Mouse (Mus musculus) urinary bladder, postnatal 25 days (tissue): ENCODE results near the gene Pde6h.
A peak's percentile ranks its signal among the peaks of the same experiment; 100 is the strongest.
"Not testable (repeated sequence)": the region's sequence is repeated elsewhere in the genome, so short reads cannot be mapped to it uniquely, and the experiment has no call there.

Source experiments
- DNase-seq: peaks from one replicate; pipeline ENCODE4 v3.0.0; 2022; ENCODE audit warnings: low spot score

Pde6h gene

DNA sequence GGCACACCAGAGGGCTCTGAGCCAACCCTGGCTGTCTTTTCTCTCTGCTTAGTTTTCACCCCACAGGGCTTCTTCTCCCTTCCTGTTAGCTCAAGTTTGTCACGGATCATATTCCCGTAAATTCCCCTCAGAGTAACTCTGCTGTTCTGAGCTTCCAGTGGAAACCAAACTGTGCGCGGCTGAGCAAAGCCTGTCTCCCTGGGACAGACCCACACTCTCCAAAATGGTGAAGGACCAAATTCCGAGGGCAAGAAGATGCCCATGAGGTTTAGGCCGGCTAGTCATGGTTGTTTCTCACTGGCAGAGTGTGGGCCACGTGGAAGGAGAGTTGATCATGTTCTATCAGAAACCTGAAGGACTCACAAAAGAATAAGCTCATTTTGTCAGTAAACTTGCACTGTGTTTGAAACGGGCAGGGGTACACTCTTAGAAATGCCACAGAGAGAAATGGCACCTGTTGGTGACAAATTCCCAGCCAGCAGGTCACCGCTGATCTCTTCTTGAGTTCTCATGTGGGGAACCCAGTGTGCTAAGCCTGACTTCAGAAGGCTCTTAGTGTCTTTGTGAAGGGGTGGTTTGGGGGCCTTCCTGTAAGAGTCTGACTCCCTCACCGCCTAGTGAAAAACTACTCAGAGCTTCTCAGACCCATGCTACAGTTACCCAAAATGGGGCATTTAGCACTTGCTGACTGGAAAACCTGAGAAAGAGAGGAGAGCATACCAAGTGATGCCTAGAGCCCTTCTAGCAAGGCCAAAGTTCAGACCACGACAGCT lies 16.7 kb downstream of the Pde6h start:
- no peak for DNase-seq

DNA sequence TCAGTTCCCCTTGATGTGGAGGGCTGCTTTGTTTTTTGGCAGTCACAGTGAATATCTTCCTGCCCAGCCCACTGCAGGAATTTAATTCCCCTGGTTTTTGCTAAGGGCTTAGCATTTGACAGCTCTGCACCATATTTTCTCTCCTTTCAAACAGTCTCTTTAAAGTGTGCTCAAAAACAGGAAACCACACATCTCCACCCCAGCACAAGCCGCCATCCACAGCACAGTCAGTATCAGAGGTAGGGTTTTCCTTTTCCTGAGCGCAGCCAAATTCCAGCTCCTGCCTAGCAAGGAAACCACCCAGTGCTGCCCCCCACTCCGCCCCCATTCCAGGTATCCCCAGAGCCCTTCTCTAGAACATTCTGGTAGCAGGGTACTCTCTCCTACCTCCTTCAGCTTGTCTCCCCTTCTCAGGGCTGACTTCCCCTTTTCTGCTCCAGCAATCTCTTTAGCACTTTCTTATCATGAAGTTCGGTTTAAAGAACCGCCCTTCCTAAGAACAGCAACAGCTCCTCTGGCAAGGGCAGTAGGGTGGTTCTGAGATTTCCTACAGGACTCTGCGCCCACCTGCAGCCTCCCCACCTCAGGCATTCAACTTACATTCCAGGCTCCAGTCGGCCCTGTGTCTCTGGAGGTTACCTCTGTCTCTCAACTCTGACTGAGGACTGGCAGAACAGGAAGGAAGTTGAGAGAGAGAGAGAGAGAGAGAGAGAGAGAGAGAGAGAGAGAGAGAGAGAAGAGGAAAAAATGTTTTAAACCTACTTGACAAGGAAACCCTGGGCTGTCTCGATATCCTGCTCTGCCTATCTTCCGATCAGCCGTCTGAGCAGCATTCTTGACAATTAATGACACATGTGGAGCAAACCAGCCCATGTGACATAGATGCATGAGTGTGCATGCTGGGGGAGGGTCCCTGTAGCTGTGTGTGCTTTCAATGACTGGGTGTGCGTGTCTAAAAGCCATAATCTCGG lies 17.7 kb downstream of the Pde6h start, which contains the start of gene Arhgdib:
Gene Arhgdib (minus strand): TSS at position 849 of the 971 bp plus-strand sequence.
- DNase-seq = peak; percentile 27

DNA sequence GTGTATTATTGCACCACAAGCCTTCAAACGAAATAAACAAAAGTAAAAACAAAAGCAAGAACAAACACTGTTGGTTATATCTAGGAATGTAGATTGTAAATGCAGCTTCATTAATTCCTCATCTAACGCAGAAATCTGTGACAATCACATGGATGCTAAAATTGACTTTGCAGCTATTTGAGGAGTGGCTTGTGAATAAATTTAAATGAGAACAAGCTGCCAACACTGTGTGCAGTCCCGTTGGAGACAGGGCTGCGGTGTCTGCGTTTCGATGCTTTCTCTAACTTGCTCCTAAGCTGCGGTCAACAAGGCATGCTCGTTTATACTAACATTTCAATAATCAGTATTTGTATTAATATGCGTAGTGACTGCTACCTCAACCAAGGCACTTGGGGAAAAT lies 18.6 kb downstream of the Pde6h start:
- DNase-seq = no peak

DNA sequence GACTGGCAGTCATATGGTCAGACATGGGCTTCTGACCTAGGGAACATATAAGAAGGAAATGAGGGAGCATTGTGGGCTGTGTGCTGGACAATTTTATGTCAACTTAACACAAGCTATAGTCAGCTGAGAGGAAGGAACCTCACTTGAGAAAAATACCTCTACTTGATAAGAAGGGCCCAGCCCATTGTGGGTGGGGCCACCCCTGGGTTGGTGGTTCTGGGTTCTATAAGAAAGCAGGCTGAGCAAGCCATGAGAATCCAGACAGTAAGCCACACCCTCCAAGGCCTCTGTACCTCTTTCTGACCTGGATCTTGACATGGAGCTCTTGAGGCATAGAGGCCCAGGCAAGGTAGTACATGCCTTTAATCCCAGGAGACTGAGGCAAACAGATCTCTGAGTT lies 19.8 kb downstream of the Pde6h start:
- DNase-seq = no peak

DNA sequence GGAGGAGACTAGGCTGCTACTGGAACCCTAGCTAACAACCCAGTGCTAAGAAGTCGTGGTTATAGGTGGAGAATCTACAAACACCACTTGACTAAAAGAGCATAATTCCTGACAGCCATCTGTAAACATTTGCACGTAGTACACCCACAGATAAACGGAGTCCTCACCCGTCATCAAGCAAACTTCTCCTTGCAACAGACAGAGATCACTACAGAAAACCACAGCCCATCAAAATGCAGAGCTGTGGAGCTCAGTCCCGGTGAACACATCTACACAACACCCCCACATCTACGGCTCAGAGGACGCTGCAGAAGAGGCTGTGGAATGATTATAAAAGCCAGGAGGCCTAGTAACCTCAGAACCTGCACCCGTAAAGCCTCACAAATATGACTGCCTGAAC lies 20.9 kb downstream of the Pde6h start:
- no peak for DNase-seq

DNA sequence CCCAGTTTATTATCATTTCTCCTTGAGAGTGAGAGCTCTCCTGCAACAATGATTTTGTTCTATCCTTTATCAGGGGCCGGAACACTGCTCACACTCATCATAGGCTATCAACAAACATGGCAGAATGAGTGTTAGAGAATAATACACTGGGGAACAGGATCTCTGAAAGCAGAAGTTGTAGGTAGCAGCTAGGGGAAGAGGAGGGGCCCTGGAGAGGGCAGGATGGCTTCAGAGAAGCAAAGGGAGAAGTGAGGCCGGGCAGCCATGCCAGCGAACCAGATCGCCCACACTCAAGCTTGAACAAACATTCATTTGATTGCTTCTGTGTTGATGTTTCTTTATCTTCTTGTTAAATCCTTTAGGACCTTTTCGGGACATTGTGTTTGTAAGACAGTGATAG lies 22.6 kb downstream of the Pde6h start:
- no peak for DNase-seq

DNA sequence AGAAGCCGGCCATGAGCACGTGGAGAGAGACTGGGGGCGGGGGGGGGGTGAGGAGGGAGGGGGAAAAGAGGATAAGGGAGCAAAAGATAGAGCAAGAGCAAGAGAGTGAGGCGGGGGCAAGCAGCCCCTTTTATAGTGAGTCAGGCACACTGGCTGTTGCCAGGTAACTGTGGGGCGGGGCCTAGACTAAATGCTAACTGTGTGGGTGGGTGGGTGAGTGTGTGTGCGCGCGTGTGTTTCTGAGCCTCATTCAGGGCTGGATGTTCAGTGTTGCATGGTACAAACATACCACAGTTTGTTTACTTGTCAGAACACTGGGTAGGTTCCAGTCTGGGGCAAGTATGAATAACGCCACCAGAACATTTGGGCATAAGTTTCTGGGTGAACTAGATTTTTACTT lies 23.3 kb downstream of the Pde6h start:
- DNase-seq = no peak

DNA sequence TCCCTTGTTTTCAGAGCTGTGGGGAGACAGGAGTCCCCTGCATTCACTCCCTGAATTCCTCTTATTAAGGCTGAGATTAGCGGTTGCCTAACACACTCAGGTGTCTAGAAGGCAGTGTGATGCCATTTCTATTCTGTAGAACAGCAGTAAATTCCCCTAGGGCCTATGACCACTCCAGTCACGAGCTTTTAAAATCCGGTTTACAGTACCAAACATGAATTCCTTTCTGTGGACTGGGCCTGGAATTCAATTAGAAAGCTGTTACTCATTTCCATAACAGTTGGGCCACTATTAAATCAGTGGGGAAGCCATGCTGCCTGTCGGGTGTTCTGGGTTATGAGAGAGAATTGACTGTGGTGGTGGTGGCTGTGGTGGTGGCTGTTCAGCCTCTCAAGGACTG lies 24.1 kb downstream of the Pde6h start:
- DNase-seq = no peak

DNA sequence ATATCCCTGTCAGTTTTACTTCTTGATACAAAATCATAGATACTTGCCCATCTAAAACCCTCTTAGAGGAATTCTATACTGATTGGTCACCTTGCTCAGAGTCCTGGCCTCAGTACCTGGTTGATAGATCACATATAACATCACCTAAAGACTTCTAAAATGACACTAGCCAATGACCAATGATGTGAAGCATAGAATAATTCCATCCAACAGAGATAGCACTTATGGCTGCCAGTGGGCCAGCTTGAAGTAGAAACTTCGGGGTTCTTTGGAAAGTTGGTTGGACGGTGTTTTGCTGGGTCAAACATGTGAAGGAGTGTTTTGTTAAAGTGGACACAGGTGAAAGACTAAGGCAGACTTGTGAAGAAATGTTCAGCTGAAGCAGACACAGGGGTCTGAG lies 26.5 kb downstream of the Pde6h start:
- no peak for DNase-seq

DNA sequence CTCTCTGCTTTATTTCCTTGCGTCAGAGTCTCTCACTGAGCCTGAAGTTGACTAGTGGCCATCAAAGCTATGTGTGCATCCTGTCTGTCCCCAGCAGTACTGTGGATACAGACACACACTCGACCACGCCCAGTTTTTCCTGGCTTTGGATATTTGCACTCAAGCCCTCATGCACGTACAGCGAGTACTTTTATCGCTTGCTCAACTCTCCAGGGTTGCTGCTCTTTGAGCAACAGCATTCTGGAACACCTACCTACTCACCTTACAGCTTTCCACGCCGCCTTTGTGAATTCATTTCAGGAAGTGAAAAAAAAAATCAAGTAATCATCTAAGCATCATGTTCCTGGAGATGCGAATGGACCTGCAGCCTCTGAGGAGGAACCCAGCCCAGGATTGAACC lies 29.3 kb downstream of the Pde6h start:
- DNase-seq = no peak

DNA sequence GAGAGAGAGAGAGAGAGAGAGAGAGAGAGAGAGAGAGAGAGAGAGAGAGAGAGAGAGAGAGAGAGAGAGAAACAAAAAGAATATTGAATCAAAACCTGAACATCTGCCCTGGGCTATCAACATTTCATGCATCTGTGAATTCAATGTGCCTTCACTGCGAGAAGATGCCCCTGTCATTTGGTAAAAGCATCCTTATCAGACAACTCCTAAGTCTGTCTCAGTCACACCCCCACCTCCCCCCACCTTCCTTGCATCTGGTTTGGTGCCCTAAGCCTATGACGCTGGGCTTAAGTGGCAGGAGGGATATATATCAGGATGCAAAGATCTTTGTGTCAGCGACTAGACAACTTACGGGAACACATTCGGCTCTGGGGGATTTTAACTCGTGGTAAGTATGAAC lies 30.6 kb downstream of the Pde6h start:
- no peak for DNase-seq

DNA sequence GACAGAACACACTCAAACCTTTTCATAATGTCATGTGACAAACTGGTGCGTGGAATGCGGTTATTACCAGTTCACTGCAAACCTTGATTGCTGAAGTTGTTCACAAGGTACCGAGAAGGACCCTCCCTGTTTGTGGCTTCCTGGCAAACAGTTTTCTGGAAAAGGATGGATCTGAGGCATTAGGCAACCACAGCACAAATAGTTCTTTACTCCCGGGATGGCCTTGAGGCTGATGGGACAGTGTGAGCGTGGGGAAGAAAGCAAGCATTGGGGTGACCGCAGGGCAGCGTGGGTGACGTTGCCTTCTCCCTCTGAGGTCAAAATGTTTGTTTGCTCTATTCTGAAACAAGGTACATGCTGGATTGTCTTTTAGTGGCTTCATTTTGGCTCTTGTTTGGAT lies 31.1 kb downstream of the Pde6h start:
- no peak for DNase-seq

DNA sequence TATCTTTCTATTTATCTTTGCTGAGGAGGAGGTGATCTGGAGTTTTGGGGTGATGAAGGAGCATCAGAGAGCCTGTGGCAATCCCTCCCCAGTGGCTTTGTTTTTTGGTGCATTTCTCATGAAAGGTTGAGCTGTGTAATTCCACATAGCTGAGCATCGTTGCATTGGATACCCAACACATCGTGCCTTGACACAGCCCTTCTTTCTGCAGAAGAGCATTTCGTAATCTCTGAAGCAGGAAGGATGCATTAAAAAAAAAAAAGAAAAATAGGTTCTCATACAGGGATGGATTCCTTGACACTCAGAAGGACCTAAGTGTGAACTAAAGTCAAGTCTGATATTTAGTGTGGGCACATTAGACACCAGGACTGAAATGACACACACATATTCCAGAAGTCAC lies 31.6 kb downstream of the Pde6h start:
- no peak for DNase-seq

DNA sequence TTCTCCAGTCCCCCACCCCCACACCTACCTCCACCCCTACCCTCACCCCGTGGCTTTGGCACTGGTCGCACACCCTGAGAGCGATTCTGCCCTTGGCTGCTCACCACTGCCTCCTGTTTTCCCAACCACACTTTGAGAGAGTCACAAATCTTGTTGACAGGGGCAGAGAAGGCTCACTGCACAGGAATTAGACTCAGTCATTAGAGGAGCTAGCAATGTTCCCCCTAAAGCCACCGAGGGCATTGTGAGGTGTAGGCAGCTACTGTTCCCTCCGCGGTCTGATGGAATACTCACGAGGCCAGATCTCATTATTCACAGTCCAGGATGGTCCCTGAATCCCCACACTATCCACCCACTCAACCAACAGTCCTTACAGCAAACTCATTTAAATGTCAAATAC lies 33.4 kb downstream of the Pde6h start:
- DNase-seq = no peak

DNA sequence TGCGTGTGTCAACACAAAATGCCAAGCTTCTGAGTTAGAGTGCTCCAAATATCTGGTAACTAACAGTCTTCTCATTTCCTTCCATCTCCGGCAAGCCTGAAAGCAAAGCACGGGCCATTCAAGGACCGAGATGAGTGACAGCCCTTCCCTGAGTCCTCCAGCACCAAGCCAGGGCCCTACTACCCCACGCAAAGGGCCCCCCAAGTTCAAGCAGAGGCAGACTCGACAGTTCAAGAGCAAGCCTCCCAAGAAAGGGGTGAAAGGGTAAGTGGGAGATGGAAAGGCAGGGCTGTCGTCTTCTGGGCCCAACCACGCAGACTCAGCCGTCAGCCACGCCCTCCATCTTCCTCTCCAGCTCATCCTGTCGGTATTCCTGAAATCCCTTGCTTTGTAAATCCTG lies 35.5 kb downstream of the Pde6h start:
- DNase-seq = no peak

DNA sequence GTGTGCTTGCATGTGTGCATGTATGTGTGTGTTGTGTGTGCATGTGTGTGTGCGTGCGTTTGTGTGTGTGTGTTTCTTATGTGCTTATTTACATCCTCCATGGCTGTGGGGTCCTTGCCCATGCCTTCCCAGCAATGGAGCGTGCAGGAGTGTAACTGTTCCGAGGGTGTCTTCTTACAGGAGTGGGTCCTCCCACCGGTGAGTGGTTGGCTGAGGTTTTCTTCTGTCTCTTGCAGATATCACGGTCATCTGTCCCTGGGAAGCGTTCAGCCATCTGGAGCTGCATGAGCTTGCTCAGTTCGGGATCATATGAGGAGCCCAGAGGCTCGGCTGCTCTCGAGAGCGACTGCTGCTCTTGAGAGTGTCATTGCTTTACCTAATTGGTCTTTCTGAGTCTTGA lies 39.3 kb downstream of the Pde6h start:
- no peak for DNase-seq

DNA sequence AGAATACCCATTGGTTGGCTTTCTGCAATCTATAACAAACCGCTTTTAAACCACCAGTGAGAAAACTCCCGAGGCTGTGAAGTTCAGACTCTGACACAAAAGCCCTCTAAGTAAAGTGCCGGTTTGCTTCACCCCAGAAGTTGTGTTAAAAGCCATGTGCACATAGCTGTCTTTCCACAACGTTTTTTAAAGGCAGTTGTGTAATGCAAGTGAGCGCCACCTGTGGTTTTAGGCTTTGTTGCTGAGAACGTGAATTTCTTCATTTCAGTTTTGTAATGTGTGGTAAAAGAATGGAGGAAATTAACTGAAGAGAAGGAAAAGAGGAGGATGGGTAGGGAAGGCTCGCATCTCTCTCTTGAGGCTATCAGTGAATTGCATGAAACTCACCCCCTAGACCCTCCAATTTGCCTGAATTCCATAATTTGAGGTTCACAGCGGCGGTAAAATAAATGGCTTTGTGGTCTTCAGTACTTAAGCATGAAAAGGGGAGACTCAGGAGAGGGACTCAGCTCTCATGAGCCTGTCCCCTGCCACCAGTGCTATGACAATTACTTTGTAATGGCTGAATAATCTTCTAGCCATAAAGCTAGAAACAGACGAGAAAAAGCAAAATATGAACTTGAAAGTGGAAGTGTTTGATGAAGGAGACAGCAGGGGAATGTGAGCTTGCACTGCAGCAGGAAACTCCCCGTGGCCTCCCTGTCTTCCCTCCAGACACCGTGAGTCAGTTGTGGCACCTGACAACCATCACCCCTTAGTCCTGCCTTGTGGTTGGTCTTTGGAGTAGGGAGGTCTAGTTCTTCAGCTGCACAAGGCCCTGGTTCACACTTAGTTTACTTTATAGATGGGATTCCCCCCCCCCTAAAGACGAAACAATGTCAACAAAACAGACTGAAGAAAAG lies 41.2 kb downstream of the Pde6h start:
- no peak for DNase-seq

DNA sequence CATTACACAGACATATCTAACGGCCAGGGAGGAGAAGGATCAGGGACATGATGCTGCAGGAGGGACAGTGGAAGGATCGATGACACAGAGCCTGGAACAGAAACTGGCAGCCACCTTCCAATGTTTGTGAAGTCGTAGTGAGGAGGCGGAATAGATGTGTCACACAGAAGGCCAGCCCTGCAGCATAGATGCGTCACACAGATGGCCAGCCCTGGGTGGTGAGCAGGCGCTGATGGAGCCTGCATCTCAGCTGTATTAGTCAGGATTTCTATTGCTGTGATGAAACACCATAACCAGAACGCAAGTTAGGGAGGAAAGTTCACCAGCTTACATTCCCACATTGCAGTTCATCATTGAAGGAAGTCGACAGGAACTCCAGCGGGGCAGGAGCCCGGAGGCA lies 42.3 kb downstream of the Pde6h start:
- no peak for DNase-seq

DNA sequence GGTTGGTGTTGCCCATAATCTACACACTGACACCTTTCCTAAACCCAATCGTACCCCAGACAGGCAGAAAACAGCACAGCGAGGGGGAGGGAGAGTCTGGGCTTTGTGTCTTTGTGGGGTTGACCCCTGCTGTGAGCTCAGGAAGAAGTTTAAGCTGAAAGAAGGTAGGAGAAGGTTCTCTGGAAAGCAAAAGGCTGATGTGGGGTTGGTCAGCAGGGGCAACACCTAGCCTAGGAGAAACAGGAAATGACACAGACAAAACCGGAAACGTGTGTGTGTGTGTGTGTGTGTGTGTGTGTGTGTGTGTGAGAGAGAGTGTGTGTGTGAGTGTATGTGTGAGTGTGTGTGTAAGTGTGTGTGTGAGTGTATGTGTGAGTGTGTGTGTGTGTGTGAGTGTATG lies 43.8 kb downstream of the Pde6h start:
- no peak for DNase-seq

DNA sequence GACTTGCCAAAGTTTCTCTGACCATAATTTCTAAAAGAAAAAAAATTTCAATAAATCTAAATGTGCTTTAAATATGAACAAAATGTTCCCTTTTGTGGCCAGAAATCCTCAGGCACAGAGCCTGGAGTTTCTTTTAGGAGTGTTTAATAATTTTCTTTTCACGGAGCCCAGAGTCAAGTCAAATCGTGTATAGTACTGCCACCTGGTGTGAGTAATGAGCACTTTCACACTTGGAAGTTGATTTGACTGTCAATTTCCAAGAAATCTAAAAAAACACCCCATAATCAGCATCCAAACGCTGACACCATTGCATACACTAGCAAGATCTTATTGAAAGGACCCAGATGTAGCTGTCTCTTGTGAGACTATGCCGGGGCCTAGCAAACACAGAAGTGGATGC lies 45.2 kb downstream of the Pde6h start:
- DNase-seq = not testable (repeated sequence)

DNA sequence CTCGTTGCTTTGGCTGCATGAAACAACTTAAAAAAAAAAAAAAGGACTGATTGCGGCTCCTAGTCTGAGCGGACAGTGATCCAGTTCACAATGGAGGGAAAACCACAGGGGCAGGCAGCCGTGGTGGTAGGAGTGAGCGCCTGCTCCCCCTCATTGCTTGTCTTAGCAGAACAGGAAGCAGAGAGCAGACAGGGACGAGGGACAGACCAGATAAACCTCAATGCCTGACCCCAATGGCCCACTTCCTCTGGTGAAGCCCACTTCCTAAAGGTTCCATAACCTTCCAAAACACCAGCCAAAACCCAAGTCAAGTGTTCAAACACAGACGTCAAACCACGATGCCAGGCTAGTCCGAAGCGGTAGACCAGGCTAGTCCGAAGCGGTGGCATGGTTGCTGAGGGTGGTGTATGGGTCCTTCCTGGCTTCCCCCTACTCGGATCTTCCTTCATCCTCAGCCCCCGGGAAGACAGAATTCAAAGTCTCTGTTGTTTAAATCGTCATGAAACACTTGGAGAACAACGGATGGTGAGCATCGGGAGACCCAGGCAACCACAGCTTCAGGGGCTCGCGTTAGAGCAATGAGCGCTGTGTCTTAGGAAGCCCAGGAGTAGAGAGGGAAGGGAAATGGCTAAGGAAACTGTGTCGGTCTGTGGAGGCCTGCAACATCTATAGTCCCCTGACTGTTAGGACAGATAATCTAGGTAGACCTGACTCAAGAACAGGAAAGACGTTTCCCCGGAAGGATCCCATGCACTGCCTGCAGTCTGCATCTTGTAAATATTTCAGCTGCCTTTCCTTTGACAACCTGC lies 55.8 kb downstream of the Pde6h start:
- no peak for DNase-seq
